Mouse (Mus musculus) CD4-positive, CD25-positive, alpha-beta regulatory T cell, adult 9 weeks (primary cell): ENCODE results near the gene Wdr20. TPM values are rescaled to one million over a fixed set of nuclear protein-coding genes. Genes with fewer than 3 reads are reported as not detected.

Experiments
- polyA plus RNA-seq: library from polyadenylated mRNA; unstranded; fragments of 100-300 nt; shearing (Covaris generic); gene quantifications from one replicate; pipeline ENCODE4 v1.2.1, GENCODE M21; 2017

Wdr20 gene
- polyA plus RNA-seq, result 55.4 TPM

DNA sequence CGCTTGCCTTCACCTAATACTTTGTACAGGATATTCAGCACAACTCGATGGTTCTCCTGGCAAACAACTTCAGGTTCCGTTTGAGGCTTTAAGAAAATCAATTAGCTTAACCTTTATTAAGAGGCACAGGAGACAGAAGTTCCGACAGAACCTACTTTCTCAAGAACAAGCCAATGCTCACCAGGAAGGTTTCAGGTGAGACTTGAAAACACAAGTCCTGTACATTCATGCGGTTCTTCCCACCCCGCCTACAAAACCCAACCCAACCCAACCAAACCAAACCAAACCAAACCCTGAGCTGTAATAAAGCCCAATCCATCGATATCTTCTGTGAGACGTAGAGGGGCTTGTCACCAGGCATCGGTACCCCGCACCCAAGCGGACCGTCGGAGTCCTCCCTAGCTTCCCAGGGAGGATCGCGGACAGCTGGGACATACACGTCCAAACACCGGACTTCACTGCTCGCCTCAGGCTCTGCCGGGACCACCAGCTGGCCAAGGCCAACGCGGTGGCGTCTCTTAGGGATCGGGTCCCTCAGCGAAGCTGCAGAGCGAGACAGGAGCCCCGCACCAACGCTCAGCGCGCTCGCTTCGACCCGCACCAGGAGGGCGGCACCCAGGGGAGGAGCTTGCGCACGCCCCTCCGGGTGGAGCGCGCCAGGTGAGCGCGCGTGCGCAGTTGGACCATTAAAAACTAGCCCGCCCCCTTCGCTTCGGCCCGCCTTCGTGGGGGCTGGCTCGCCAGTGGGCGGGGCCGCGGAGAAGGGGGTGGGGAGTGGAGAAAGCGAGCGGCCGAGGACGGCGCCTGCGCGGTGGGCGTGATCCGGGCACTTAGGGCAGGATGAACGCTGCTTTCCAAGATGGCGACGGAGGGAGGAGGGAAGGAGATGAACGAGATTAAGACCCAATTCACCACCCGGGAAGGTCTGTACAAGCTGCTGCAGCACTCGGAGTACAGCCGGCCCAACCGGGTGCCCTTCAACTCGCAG lies at the start of gene Wdr20:
Gene Wdr20, plus strand, starts transcription at position 775 of the 988 bp plus-strand sequence.

DNA sequence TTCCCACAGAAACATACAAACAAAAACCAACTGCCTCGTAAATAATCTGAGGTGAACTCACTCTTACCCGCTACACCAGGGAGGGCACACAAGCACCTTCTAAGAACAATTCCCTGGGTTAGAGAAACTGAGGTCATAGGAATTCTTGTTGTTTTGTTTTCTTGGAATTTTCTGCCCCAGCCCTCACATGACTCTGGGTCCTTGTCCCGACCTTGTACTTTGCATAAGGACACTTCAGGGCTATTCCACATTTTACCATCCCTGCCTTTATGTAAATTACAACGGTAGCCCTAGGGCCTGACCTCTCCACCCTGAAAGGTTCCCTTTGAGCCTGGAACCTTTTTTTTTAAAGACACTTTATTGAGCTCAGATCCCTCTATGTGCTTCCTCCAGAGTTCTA lies 35.2 kb upstream of the Wdr20 start, which contains the start of gene Hsp90aa1:
Gene Hsp90aa1, minus strand, starts transcription at position 173 of the 400 bp plus-strand sequence.

DNA sequence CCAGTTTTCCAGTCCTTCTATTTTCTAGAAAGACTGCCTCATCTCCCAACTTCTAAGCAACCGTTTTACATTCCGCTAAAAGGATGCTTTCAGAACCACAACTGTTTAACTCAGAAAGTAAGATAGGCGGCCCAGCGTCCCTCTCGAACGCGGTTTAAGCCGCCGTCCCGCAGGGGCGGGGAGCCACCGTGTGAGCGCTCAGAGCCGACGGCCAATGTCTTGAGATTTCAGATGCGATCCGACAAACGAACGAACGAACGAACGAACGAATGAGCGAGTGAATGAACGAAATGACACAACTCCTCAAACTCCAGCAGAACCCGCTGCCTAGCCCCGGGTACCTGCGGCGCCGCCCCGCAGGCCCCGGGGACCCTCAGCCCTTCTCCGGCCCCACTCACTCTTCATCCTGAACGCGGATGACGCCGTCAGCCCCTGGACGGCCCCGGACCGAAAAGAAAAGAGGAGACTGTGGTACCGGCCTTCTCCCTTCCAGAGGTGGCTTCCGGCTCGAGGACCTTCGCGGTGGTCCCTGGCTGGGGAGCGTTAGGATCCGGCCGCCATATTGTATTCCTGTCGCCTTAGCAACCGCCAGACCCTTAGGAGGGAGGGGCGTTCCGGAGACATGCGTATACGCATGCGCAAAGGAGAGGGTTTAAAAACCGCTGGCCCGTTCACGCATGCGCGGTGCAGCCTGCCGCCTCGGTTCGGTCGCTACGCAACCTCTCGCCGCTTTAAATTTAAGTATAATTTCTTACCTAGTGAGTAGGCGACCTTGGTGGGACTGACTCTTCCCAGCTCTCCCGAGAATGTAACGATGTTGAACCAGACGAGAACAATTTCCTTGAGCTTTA lies 102.8 kb downstream of the Wdr20 start, which contains the start of gene Mok:
Gene Mok, minus strand, starts transcription at position 592 of the 851 bp plus-strand sequence.

DNA sequence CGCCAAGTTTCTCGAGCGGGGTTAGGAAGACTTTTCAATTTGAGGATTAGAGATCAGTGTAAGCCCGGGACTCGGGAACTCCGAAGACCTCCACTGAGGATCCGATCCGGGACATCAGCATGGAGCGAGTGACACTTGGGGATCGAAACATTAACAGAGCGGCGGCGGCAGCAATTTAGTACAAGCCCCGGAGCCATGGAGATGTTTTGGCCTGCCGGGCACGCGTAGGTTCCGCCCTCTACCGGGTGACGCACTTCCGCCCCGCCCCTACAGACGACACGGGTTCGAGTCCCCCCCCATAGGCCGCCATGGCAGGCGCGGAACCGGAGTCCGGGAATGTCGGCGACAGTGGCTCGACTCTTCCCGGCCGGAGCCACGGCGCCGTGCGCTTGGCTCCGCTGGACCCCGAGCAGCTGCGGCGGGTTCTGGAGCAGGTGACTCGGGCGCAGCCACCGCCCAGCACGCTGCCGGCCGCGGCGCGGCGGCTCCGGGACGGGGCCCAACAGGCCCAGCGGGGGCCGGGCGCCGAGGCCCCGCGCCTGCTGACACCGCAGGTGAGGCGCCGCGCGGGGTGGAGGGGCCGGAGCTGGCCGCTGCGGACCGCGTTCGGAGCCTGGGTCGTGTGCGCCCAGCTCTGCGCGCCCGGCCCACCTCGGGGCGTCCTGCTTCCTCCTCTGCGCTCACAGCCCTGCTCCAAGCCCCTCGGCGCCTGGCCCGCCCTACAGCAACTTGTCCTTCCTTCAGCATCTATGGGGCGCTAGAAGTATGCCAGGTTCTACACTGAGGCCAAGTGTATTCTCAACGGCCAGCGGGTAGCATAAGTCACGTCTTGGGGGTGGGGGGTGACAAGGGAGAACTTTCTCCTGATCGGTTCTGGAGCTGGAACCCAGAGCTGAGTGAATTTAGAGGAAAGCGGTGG lies 112.5 kb downstream of the Wdr20 start, which contains the start of gene Zfp839:
Gene Zfp839, plus strand, starts transcription at position 244 of the 919 bp plus-strand sequence.

Other genes with a start within 250 kb of the Wdr20 start
- gene Dync1h1, start 136.5 kb upstream of the Wdr20 start, polyA plus RNA-seq, result 27.3 TPM
- gene 1700001K19Rik, start 55.3 kb upstream of the Wdr20 start, polyA plus RNA-seq, result not detected
- 358 TPM for gene Hsp90aa1, start 35.2 kb upstream of the Wdr20 start, polyA plus RNA-seq
- 0.26 TPM for gene Mok, start 103.0 kb downstream of the Wdr20 start, polyA plus RNA-seq
- gene Zfp839, start 112.3 kb downstream of the Wdr20 start, polyA plus RNA-seq, result 1.4 TPM
- gene Cinp, start 151.2 kb downstream of the Wdr20 start, polyA plus RNA-seq, result 45.8 TPM
- gene Tecpr2, start 151.3 kb downstream of the Wdr20 start, polyA plus RNA-seq, result 3.2 TPM
- 0.76 TPM for gene Ankrd9, start 241.1 kb downstream of the Wdr20 start, polyA plus RNA-seq